Mouse (Mus musculus): ENCODE data around the gene Rab7. TPM values are rescaled to one million over a fixed set of nuclear protein-coding genes. Genes with fewer than 3 reads are reported as not detected.

The Rab7 gene
- polyA plus RNA-seq, 1 experiment from 2014 or later: 253 TPM

DNA sequence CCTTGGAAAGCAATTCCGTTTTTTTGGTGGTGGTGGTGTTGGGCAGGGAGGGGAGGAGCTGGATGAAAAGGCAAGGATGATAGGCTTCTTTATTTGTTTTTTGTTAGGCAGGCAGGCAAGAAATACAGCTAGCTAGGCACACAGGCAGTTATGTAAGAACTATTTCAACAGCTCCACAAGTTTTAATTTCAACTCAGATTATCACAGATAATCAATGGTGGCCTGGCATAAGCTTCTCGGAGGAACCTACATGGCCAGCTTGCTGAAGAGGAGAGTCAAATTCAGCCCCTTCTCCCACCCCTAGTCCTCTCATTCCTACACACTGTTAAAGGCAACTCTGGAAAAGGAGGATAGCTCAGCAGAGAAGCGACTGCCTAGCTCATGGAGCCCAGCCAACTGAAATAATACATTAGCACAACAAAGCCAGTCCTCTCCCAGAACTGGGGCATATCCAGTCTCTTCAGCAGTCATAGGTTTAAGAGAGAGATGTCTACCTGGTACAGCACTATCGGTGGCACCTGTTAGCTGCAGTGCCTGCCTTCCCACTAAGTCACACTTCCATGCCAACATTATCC, 7.5 kb downstream of the Rab7 start:
- no peaks in the 10 kb centered on the region for H3K9me3 ChIP-seq (ENCODE audit: low read length)
- ATAC-seq (no peak), DNase-seq (ENCODE audit: low spot score) (no peak)
- H3K27ac ChIP-seq (ENCODE audit: low read length): no peak overlapping the region
- H3K9ac ChIP-seq (replicated peaks; ENCODE audit: low read depth): no peak overlapping the region
- WGBS: 76% methylated on average over 4 of the region's 4 CpGs
- H3K36me3 ChIP-seq (ENCODE audit: insufficient read depth, low read length): 0 out of 2 replicates have a peak, but pooled peaks cover 5% of the 10 kb centered on the region
- peaks cover 5% of the 10 kb centered on the region; the same call in 1 of the 2 replicates for H3K4me1 ChIP-seq (ENCODE audit: insufficient read depth, low read depth, low read length)
- H3K4me2 ChIP-seq (replicated peaks; ENCODE audit: low read depth, low read length): no peak overlapping the region
- no peaks in the 10 kb centered on the region for H3K27me3 ChIP-seq (replicated peaks; ENCODE audit: insufficient read depth, low read length)
- no peak for TF ChIP-seq EP300 (IDR thresholded peaks at IDR 0.05)
- no peak for TF ChIP-seq CTCF (IDR thresholded peaks at IDR 0.05)
- H3K4me3 ChIP-seq (ENCODE audit: low read depth, low read length): no peak overlapping the region

- WGBS: 83% methylated on average over 3 of the region's 3 CpGs
- H3K9me3 ChIP-seq (ENCODE audit: low read length): no peaks in the 10 kb centered on the region
- ATAC-seq: no peak
- no peaks in the 10 kb centered on the region for H3K4me1 ChIP-seq (ENCODE audit: insufficient read depth, low read depth, low read length)
- no peak overlapping the region for H3K9ac ChIP-seq (replicated peaks; ENCODE audit: low read depth)
- H3K4me2 ChIP-seq (replicated peaks; ENCODE audit: low read depth, low read length): no peak overlapping the region
- no peak overlapping the region for H3K27ac ChIP-seq (ENCODE audit: low read length)
- H3K27me3 ChIP-seq (replicated peaks; ENCODE audit: insufficient read depth, low read length): no peaks in the 10 kb centered on the region
- TF ChIP-seq CTCF (IDR thresholded peaks at IDR 0.05): no peak
- H3K36me3 ChIP-seq (ENCODE audit: insufficient read depth, low read length): 0 out of 2 replicates have a peak, but pooled peaks cover 5% of the 10 kb centered on the region
- no peak for DNase-seq (ENCODE audit: low spot score)
- H3K4me3 ChIP-seq (ENCODE audit: low read depth, low read length): no peak overlapping the region
Observed at GRCm38 (mm10) chr6:88033504-88033903, 11.6 kb downstream of the Rab7 start.

DNA sequence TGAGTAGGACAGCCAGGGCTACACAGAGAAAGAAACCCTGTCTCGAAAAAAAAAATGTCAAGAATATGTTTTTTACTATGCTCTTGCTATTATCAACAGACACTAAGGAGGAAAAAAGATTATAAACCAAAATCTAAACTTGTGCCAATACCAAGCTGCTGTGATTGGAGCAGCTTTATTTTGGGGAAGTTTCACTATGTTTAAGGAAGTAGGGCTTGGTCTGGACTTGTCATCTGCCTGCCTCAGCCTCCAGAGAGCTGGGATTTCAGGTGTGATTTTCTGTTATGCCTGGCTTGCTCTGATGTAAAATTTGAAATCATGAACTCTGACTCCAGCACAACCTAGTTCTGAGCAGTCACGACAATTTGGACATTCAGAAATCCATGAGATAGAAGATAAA, 14.6 kb downstream of the Rab7 start:
- no peaks in the 10 kb centered on the region for H3K27me3 ChIP-seq (replicated peaks; ENCODE audit: insufficient read depth, low read length)
- DNase-seq (ENCODE audit: low spot score) (no peak), ATAC-seq (no peak)
- H3K27ac ChIP-seq (ENCODE audit: low read length): no peak overlapping the region
- H3K36me3 ChIP-seq (ENCODE audit: insufficient read depth, low read length): no peaks in the 10 kb centered on the region
- no peak overlapping the region for H3K4me3 ChIP-seq (ENCODE audit: low read depth, low read length)
- no peaks in the 10 kb centered on the region for H3K9me3 ChIP-seq (ENCODE audit: low read length)
- no peak overlapping the region for H3K9ac ChIP-seq (replicated peaks; ENCODE audit: low read depth)
- peaks cover 4% of the 10 kb centered on the region; the same call in 1 of the 2 replicates for H3K4me1 ChIP-seq (ENCODE audit: insufficient read depth, low read depth, low read length)
- WGBS: 98% methylated on average over 2 of the region's 2 CpGs
- no peak overlapping the region for H3K4me2 ChIP-seq (replicated peaks; ENCODE audit: low read depth, low read length)
- TF ChIP-seq EP300 (IDR thresholded peaks at IDR 0.05): no peak

GRCm38 (mm10) chr6:88027390-88027789, 17.7 kb downstream of the Rab7 start:
- Histone ChIP-seq H3K9ac (replicated peaks; ENCODE audit: low read depth) (no peak overlapping the region), H3K27ac (ENCODE audit: low read length) (no peak overlapping the region), H3K27me3 (replicated peaks; ENCODE audit: insufficient read depth, low read length) (no peaks in the 10 kb centered on the region), H3K4me3 (ENCODE audit: low read depth, low read length) (no peak overlapping the region), H3K4me2 (replicated peaks; ENCODE audit: low read depth, low read length) (0 out of 2 replicates have a peak overlapping the region, but pooled peaks have one; percentile 3), H3K9me3 (ENCODE audit: low read length) (no peaks in the 10 kb centered on the region), H3K36me3 (ENCODE audit: insufficient read depth, low read length) (no peaks in the 10 kb centered on the region), H3K4me1 (ENCODE audit: insufficient read depth, low read depth, low read length) (peaks cover 4% of the 10 kb centered on the region; the same call in 1 of the 2 replicates)
- ATAC-seq (no peak), DNase-seq (ENCODE audit: low spot score) (peak; percentile 41)
- TF ChIP-seq EP300 (IDR thresholded peaks at IDR 0.05): no peak
- TF ChIP-seq CTCF (IDR thresholded peaks at IDR 0.05): no peak
- WGBS: 57% methylated on average over 5 of the region's 5 CpGs

GRCm38 (mm10) chr6:88023316-88023890, 21.7 kb downstream of the Rab7 start:
- Histone ChIP-seq H3K27ac (ENCODE audit: low read length) (no peak overlapping the region), H3K4me3 (ENCODE audit: low read depth, low read length) (no peak overlapping the region), H3K4me2 (replicated peaks; ENCODE audit: low read depth, low read length) (no peak overlapping the region), H3K9me3 (ENCODE audit: low read length) (no peaks in the 10 kb centered on the region), H3K9ac (replicated peaks; ENCODE audit: low read depth) (no peak overlapping the region), H3K4me1 (ENCODE audit: insufficient read depth, low read depth, low read length) (peaks cover 4% of the 10 kb centered on the region; the same call in 1 of the 2 replicates), H3K27me3 (replicated peaks; ENCODE audit: insufficient read depth, low read length) (no peaks in the 10 kb centered on the region), H3K36me3 (ENCODE audit: insufficient read depth, low read length) (no peaks in the 10 kb centered on the region)
- 94% methylated on average over 10 of the region's 10 CpGs for WGBS
- DNase-seq (ENCODE audit: low spot score) (no peak), ATAC-seq (no peak)
- no peak for TF ChIP-seq EP300 (IDR thresholded peaks at IDR 0.05)
- no peak for TF ChIP-seq CTCF (IDR thresholded peaks at IDR 0.05)

- no peak for DNase-seq (ENCODE audit: low spot score)
- no peak overlapping the region for H3K27ac ChIP-seq (ENCODE audit: low read length)
Observed at GRCm38 (mm10) chr6:88019154-88019553, 25.9 kb downstream of the Rab7 start.

More at GRCm38 (mm10) chr6:88019154-88019553, 25.9 kb downstream of the Rab7 start:
- Histone ChIP-seq H3K4me2 (replicated peaks; ENCODE audit: low read depth, low read length) (no peak overlapping the region), H3K27me3 (replicated peaks; ENCODE audit: insufficient read depth, low read length) (no peaks in the 10 kb centered on the region), H3K4me1 (ENCODE audit: insufficient read depth, low read depth, low read length) (no peaks in the 10 kb centered on the region), H3K9ac (replicated peaks; ENCODE audit: low read depth) (no peak overlapping the region), H3K9me3 (ENCODE audit: low read length) (no peaks in the 10 kb centered on the region), H3K4me3 (ENCODE audit: low read depth, low read length) (no peak overlapping the region), H3K36me3 (ENCODE audit: insufficient read depth, low read length) (no peaks in the 10 kb centered on the region)
- 57% methylated on average over 2 of the region's 2 CpGs for WGBS
- no peak for ATAC-seq
- TF ChIP-seq EP300 (IDR thresholded peaks at IDR 0.05) (no peak), CTCF (IDR thresholded peaks at IDR 0.05) (no peak)
